Mouse (Mus musculus) layer of hippocampus, adult 11-12 months (tissue): ENCODE results near the gene Reep6.

Source experiments
- DNase-seq: peaks from one replicate; pipeline ENCODE4 v3.0.0; 2022; ENCODE audit warnings: low spot score

Reep6 gene

DNA sequence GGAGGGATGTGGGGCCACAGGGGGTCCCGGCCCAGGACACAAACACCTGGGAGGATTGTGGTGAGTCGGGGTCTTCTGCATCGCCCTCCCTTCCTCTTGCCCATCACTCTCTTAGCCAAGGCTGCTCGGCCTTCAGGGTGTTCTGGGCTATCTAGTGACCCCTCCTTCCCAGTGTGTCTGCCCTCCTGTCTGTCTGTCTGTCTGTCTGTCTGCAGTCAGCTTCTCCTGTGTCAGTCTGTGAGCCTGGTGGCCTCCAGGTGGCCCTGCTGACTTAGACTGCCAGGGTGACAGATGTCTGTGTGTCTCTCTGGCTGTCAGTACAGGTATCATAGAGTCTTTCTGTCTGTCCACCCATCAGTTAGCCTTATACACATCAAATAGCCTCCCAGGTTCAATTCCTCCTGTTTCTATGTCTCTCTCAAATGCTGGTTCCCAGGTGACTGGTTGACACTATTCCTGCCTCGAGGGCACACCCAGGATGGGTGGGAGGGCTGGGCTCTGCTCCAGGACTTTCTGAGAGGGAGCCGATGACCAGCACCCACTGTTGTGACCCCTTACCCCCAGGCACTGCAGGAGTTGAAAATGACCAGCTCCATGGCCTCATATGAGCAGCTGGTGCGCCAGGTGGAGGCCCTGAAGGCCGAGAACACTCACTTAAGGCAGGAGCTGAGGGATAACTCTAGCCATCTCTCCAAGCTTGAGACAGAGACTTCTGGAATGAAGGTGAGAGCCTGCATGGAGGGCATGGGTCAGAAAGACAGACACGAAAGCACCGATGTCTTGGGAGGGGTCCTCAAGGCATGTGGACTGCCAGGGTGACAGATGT lies 28.3 kb upstream of the Reep6 start:
- DNase-seq = no peak

GRCm38 (mm10) chr10:80302082-80302355 lies 27.7 kb upstream of the Reep6 start:
- no peak for DNase-seq

GRCm38 (mm10) chr10:80302471-80302881 lies 27.3 kb upstream of the Reep6 start:
- DNase-seq = peak; percentile 66

GRCm38 (mm10) chr10:80304458-80304857 lies 25.3 kb upstream of the Reep6 start:
- no peak for DNase-seq

GRCm38 (mm10) chr10:80304862-80305261 lies 24.9 kb upstream of the Reep6 start:
- DNase-seq = no peak

- no peak for DNase-seq
Measured at GRCm38 (mm10) chr10:80311560-80311959, 18.2 kb upstream of the Reep6 start.

DNA sequence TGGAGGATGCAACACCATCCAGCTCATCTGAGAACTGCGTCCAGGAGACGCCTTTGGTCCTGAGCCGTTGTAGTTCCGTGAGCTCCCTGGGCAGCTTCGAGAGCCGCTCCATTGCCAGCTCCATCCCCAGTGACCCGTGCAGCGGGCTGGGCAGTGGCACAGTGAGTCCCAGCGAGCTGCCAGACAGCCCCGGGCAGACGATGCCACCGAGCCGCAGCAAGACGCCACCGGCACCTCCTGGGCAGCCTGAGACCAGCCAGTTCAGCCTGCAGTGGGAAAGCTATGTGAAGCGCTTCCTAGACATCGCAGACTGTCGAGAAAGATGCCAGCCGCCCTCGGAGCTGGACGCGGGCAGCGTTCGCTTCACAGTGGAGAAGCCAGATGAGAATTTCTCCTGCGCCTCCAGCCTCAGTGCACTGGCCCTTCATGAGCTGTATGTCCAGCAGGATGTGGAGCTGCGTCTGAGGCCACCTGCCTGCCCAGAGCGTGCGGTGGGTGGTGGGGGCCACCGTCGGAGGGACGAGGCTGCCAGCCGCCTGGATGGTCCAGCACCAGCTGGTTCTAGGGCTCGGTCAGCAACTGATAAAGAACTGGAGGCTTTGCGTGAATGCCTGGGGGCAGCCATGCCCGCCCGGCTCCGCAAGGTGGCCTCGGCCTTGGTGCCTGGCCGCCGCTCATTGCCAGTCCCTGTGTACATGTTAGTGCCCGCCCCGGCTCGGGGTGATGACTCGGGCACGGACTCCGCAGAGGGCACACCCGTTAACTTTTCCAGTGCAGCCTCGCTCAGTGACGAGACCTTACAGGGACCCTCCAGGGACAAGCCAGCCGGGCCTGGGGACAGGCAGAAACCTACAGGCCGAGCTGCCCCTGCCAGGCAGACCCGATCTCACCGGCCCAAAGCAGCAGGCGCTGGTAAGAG lies 16.9 kb upstream of the Reep6 start:
- no peak for DNase-seq

DNA sequence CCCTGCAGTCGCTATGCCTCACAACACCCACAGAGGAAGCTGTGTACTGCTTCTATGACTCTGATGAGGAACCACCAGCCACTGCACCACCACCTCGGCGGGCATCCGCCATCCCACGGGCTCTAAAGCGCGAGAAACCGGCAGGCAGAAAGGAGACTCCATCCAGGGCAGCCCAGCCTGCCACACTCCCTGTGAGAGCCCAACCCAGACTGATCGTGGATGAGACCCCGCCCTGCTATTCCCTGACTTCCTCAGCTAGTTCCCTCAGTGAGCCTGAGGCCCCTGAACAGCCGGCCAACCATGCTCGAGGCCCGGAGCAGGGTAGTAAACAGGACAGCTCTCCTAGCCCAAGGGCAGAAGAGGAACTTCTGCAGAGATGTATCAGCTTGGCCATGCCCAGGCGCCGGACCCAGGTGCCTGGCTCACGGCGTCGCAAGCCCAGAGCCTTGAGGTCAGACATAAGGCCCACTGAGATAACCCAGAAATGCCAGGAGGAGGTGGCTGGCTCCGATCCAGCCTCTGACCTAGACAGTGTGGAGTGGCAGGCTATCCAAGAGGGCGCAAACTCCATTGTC lies 16.0 kb upstream of the Reep6 start:
- no peak for DNase-seq

GRCm38 (mm10) chr10:80314494-80315001 lies 15.2 kb upstream of the Reep6 start:
- DNase-seq = no peak

DNA sequence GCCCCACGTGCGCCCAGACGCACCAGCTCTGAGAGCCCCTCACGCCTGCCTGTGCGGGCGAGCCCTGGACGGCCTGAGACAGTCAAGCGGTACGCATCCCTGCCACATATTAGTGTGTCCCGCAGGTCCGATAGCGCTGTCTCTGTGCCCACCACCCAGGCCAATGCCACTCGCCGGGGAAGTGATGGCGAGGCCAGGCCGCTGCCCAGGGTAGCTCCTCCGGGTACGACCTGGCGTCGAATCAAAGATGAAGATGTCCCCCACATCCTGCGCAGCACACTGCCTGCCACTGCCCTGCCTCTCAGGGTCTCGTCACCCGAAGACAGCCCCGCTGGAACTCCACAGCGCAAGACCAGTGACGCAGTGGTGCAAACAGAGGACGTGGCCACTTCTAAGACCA lies 14.4 kb upstream of the Reep6 start:
- no peak for DNase-seq

GRCm38 (mm10) chr10:80316359-80316781 lies 13.4 kb upstream of the Reep6 start:
- DNase-seq = no peak

- no peak for DNase-seq
Measured at GRCm38 (mm10) chr10:80317011-80317410, 12.7 kb upstream of the Reep6 start.

DNA sequence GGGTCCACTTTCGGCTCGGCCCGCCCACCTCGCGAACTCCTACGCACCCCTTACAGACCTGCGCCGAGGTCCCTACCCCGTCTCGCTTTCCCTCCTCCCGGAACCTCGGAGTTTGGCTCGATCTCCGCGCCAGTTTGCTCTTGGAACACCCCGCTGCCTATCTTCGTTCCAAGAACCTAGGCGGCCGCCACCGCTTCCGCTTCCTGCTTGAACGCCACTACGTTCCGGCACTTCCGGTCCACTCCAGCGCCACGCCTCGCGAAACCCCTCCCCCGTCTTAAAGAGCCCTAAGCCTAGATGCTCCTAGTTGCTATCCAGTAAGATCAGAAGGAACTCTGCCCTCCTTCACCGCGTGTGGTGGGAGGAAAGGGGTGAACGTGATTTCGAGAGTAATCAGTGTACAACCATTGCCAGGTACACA lies 9.4 kb upstream of the Reep6 start, which contains the start of gene 2310011J03Rik:
Gene 2310011J03Rik, minus strand, starts transcription at position 198 of the 421 bp plus-strand sequence.
- peak; percentile 91 for DNase-seq

DNA sequence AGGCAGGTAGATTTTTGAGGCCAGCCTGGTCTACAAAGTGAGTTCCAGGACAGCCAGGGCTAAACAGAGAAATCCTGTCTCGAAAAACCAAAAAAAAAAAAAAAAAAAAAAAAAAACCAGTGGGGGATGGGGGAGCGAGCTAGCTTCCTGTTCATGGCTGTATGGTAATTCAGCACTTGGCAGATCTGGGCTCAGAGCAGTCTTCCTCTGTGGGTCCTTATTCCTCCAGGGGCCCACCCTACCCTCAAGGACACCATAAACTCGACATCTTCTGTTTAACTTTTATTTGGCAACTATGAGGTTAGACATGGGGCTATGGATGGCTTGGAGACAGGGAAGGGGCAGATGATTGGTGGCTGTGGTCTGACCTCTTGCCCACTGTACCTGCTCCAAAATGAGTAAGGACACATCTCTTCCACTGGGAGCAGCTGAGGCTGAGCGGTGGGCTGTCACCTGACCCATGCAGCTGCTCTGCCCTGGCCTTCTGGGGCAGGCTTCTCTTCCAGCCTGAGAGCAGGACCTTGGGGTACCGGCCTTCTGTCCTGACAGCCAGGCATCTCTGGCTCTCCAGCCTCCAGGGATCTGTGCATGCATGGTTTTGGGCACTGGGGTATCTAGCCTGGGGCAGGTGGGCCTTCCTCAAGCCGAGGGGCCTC lies 8.6 kb upstream of the Reep6 start:
- no peak for DNase-seq

GRCm38 (mm10) chr10:80321670-80322581 lies 7.8 kb upstream of the Reep6 start:
- no peak for DNase-seq

DNA sequence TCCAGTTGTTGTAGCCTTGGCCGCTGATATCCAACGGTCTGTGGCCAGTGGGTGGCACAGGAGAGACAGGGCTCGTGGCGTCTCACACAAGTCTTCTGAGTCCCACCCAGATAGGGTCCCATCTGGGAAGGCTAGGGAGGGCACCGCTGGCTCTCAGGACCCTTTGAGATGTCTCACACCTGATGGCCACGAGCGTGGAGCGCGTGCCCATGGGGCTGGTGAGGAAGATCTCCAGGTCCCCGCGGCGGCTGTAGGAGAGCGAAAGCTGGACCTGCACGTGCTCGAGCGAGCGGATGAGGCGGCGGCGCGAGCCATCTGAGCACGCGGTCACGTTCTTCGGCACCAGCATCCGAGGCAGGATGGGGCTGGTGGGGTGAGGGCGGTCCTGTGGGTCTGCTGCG lies 6.9 kb upstream of the Reep6 start:
- no peak for DNase-seq

DNA sequence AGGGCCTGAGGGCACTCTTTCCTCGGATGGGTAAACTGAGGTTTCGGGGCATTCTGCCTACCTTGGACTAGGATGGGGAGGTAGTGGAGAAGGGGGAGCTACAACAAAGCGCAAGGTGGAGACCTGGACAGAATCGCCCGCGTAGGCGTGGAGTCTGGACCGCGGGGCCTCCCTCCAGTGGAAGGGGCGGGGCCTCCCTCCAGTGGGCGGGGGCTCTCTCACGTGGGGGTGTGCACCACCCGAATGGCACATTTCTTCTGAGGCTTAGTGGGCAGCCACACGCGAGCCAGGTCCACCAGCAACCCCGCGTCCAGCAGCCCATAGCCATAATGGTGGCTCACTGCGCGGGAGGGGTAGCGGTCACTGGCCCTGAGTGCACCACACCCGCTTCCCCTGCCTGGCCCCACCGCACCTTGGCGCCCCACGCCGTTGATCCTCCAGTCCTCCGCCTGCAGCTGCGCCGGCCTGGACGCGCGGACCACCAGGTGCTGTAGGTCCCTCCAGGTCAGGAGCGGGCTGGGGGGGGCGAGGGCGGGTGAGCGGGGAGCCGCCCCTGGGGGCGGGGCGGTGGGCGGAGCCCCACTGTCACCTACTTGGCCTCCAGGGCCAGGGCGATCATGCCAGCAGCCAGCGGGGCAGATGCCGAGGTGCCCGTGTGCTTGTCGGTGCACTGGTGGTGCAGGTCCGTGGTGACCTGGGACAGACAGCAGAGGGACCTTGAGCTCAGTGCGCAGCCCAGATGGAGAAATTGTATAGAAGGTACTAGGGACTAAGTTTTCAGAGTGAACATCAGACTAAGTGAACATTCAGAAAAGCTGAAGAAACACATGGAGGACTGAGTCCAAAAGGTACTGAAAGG lies 6.3 kb upstream of the Reep6 start:
- DNase-seq = no peak

GRCm38 (mm10) chr10:80324120-80325037 lies 5.4 kb upstream of the Reep6 start:
- DNase-seq = no peak

- DNase-seq = no peak
Measured at GRCm38 (mm10) chr10:80325045-80325444, 4.7 kb upstream of the Reep6 start.
